Mouse (Mus musculus): ENCODE data around the gene Vwa8.
A peak's percentile ranks its signal among the peaks of the same experiment; 100 is the strongest.

The Vwa8 gene

DNA sequence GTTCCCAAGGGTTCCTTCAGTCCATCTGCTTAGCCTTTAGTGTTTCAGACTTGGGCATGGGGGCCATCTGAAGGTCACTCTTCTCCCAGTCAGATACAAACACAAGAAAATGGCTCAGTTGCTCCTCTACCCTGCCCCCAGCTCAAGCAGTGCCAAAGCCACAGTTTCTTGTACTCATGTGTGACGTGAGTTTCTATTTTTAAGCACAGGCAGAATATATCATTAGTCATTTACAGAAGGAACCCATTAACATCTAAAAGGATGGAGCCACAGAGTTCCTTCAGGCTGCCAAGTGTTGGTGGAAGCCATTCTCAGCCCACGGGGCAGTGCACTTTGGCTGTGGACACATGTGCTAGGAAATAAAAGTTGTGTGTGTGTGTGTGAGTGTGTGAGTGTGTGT is 240.6 kb downstream of the Vwa8 start:
- no peak for DNase-seq (ENCODE audit: low read depth)

DNA sequence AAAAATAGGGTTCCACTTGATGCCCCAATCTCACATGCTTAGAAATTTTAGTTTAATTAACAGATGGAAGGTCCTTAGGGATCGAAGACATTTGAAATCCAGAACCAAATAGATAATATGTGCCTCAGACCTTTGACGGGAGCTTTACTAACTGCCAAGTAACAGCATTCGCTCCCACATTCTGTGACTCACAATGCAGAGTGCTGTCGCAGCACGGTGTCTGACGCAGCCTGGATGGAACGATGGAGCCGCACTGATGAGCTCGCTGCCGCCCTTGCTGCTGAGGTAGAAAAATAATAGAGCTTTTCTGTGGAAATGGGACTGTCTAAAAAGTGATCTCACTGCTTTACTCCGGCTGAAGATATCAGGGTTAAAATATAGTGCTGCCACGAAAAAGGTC is 248.3 kb downstream of the Vwa8 start:
- no peak for DNase-seq (ENCODE audit: low read depth)

- DNase-seq (ENCODE audit: low read depth), result peak; percentile 42
Observed at GRCm38 (mm10) chr14:79106655-79107515, 258.0 kb downstream of the Vwa8 start.

DNA sequence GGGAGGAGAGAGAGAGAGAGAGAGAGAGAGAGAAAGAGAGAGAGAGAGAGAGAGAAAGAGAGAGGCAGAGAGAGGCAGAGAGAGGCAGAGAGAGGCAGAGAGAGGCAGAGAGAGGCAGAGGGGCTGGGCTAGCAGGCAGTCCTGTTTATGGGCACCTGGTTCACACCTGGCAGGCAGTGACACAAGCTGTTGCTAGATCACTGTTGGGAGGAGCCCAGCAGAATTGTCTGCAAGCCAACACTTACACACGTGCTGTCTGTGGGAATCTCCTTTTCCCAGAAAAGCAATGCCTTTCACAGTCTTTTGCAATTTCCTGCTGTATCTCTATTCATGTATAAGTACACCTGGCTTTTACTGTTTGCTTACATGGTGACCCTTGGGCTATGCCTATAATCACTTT is 260.5 kb downstream of the Vwa8 start:
- DNase-seq (ENCODE audit: low read depth), result no peak

DNA sequence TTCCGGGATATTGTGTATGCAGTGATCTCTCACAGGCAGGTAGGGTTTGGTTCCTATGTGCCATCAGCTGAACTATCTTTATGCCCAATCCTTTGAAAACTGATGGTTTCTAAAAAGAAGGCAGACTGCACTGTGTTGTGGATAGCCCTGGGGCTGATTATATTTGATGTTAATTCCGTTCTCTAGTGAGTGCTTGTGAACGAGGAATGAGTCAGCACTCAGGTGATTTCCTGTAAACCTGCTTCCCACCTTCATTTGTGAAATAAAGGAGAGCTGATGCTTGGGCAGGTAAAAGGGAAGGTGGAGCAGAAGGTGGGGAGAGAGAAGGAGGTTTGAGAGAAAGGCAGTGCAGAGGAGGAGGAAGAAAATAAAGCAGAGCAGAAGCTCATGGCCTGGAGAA is 261.2 kb downstream of the Vwa8 start:
- no peak for DNase-seq (ENCODE audit: low read depth)

DNA sequence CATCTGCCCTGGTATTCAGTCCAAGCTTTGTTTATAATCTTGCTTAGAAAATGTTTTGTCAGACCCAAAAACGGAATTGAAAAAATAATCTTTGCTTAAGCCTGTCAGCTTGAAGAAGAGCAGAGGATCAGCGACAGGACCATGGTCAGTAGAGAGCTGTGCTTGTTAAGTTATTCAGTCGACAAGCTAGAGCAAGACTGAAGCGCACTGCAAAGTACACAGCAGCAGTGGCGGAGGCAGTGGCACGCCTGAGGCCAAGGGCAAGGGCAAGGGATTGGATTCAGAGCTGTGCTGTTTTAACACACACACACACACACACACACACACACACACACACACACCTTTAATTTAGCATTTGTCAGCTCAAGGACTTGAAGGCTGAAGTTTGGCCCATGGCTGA is 263.2 kb downstream of the Vwa8 start:
- DNase-seq (ENCODE audit: low read depth), result no peak

DNA sequence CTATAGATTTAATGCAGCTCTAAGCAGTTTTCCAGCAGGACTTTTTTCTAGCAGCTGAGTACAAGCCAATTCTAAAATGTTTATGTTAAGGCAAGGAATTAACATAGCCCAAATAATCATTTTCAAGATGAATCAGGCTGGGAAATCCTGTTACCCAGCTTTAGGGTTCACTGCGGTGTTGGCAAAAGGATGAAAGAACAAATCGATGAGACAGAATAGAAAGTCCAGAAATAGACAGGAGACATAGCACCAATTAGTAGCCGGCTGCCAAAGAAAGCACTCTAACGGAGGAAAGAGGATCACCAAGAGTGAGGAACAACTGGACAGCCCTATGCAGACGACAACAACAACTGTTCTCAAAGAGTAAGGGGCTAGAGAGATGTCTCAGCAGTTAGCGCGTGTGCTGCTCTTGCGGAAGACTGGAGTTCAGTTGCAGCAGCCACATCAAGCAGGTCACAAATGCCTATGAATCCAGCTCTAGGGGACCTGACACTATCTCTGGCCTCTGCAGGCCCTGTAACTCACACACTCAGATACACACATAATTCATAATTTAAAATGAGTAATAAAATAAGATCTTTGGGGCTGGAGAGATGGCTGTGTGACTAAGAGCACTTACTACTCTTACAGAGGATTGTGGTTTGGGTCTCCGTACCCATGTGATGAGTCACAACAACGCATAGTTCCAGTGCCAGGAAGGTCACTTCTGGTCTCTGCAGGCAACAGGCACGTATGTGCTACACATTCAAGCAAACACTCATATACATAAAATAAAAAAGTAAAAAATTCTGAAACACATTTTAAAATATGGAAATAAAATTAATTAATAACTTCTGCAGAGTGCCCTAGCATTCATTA is 265.9 kb downstream of the Vwa8 start:
- DNase-seq (ENCODE audit: low read depth), result no peak

GRCm38 (mm10) chr14:79118457-79118856 is 269.6 kb downstream of the Vwa8 start:
- no peak for DNase-seq (ENCODE audit: low read depth)

GRCm38 (mm10) chr14:79119354-79119753 is 270.5 kb downstream of the Vwa8 start:
- DNase-seq (ENCODE audit: low read depth), result no peak

GRCm38 (mm10) chr14:79120681-79121080 is 271.8 kb downstream of the Vwa8 start:
- DNase-seq (ENCODE audit: low read depth), result no peak

DNA sequence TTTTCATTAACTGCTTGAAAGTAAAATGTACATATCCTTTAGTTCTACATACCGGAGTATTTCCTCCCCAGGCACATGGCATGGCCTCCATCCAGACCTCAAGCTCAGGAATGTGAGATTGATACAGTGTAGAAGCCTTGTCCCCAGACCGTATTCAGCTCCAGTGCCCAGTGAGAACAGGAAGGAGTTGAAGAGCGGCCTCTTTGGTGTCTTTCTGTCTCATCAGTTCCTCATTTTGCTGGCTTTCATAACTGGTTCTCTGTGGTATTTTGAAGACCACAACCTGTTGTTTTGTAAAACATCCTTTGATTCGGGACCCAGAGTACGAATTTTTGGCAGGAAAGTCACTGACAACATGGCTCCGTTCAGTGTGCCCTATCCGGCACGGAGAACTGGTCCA is 274.6 kb downstream of the Vwa8 start:
- DNase-seq (ENCODE audit: low read depth), result no peak

GRCm38 (mm10) chr14:79124643-79125042 is 275.8 kb downstream of the Vwa8 start:
- peak; percentile 8 for DNase-seq (ENCODE audit: low read depth)

GRCm38 (mm10) chr14:79126176-79126575 is 277.3 kb downstream of the Vwa8 start:
- DNase-seq (ENCODE audit: low read depth), result no peak

DNA sequence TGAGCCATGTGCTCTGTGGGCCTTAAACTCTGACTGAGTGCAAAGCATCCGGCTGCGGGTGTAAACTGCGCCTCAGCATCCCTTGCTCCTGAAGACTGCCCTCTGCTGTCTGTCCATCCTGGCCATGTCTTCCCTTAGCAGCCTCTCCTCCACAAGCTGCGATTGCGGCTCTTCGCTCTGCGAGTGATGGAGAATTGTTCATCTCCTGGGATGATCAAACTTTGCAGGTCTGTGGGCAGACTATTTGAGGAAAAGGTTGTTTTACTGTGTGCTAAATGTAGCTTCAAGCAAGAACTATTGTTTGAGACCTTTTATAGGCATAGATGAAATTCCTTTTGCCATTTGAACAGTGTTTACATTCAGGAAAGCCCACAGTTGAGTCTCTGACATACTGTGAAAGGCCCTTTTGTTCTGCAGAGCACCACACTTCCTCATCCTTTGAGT is 286.1 kb downstream of the Vwa8 start:
- no peak for DNase-seq (ENCODE audit: low read depth)

GRCm38 (mm10) chr14:79135441-79135840 is 286.6 kb downstream of the Vwa8 start:
- no peak for DNase-seq (ENCODE audit: low read depth)

DNA sequence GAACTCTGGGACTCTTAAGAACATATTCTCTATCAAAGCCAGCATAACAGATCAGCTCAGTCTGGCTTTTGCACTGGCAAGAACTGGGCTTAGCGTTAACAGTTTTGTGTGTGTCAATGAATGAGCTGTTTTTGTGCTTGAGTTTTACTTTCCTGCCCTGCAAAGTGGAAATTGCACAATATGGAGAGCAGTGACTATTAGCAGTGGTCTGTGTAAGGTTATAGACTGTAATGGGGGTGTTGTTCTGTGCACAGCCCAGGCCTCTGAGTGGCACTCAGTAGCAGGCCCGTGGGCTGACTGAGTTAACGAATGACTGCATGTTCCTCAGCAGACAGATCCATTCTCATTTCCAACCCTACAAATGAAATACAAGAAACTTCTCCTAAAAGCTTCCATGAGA is 287.7 kb downstream of the Vwa8 start:
- no peak for DNase-seq (ENCODE audit: low read depth)

DNA sequence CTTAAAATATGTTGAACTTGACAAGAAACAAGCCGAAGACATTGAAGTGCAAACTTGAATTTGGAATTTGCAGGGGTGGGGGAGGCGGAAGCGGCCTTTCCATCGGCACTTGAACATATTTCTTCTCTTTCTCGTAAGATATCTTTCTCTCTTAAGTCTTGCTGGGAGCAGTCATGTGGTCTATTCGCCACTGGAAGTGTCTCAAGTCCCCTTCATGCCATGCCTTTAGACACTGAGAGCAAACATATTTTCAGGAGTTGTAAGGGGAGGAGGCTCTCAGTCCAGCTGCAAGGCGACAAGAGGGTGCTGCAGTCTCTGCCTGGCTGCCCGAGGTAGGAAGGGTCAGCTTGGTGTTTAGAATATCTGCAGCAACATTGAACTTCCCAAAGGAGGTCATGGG is 288.2 kb downstream of the Vwa8 start:
- DNase-seq (ENCODE audit: low read depth), result no peak

GRCm38 (mm10) chr14:79139096-79139651 is 290.3 kb downstream of the Vwa8 start:
- no peak for DNase-seq (ENCODE audit: low read depth)

DNA sequence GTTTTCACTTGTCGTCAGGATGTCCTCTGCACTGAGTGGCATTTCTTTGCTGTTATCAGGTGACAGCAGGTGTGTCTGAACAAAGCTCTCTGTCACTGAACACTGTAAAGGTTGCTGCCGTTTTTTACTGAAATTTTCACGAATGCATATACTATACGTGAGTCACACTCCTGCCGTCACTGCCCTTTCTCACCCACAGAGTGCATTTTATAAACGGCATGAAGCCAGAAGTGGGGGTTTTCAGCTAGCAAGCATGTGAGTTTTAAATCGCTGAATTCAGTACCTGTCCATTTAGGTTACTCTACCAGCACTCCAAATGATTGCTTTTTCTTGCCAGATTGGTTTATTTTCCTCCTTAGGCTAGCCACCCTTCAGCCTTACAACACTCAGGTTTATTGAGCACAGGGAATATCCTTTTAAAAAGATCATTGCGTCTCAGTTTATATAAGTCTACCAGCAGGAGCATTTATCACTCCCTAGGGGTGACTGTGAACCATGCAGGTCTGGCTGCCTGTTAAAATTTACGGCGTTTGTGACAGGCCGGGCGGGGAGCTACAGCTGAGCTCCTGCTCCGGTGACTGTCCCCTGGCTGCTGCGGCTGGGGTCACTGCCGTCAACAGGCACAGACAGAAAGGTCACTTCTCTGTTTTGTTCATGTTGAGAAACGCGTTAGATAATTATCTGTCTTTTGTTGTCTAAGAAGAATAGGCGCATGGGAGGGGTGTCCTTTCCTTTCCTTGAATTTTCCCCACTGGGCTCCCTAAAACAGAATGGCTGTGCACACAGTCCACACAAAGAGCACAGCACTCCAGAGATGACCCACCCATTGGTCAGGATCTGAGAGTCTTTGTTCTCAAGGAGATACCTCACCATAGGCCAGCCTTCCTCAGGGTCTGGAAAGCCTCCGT is 291.3 kb downstream of the Vwa8 start:
- no peak for DNase-seq (ENCODE audit: low read depth)

GRCm38 (mm10) chr14:79140826-79141219 is 292.0 kb downstream of the Vwa8 start:
- DNase-seq (ENCODE audit: low read depth), result no peak

DNA sequence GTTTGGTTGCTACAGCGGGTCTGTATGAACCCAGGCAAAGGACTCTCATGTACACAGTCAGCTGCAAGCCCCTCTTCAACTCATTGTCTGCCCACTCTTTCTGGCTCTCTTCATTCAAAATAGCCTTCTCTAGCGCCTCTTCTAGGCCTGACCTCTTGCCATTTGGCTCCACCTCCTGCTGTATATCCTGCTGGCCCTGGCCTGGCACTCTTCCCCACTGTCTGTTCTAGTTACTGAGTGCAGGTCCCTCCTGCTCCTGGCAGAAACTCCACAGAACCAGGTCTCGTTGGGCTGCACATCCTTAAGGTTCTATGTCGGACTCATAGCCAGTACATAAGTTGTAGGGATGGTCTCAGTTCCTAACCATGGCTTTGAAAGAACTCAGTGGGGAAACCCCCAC is 293.5 kb downstream of the Vwa8 start:
- no peak for DNase-seq (ENCODE audit: low read depth)

GRCm38 (mm10) chr14:79143696-79144095 is 294.8 kb downstream of the Vwa8 start:
- no peak for DNase-seq (ENCODE audit: low read depth)
